ENCODE assay signal across 8 mouse cellular contexts in genomic region chr2:120154361-120154894, GRCm38 (mm10). TPM values are rescaled to one million over a fixed set of nuclear protein-coding genes. Genes with fewer than 3 reads are reported as not detected.
DNase-seq lines count a peak whose midpoint lies in the region; ATAC-seq and TF ChIP-seq lines count a peak whose summit lies in the region.

Ehd4 (minus strand) TSS chr2:120154606.

- no peaks in the 10 kb centered on the region for H3K27me3 ChIP-seq in embryonic facial prominence, embryonic 15.5 days
- no peaks in the 10 kb centered on the region for H3K27me3 ChIP-seq in limb, embryonic 14.5 days (ENCODE audit: control insufficient read depth, insufficient read depth, low read length)
- no peaks in the 10 kb centered on the region for H3K27me3 ChIP-seq in midbrain, postnatal 0 days (ENCODE audit: insufficient read depth, low read length)

- H3K4me1 ChIP-seq in bone marrow, adult 2 months (ENCODE audit: control insufficient read depth, insufficient read depth, low read length) = no peaks in the 10 kb centered on the region; the same call in 1 of the 2 replicates
- H3K4me1 ChIP-seq in embryonic facial prominence, embryonic 15.5 days = peaks cover 13% of the 10 kb centered on the region
- H3K4me1 ChIP-seq in limb, embryonic 14.5 days (ENCODE audit: control insufficient read depth, insufficient read depth, low read length) = no peaks in the 10 kb centered on the region; the same call in 1 of the 2 replicates
- 0 out of 2 replicates have a peak, but pooled peaks cover 6% of the 10 kb centered on the region for H3K4me1 ChIP-seq in midbrain, postnatal 0 days (ENCODE audit: insufficient read depth, low read length)

- TF ChIP-seq POLR2A in bone marrow, adult 2 months (IDR thresholded peaks at IDR 0.05; ENCODE audit: borderline replicate concordance, control insufficient read depth, low read depth, low read length) = peak; percentile 46
- no peak for TF ChIP-seq POLR2A in limb, embryonic 14.5 days (IDR thresholded peaks at IDR 0.05; ENCODE audit: borderline replicate concordance, extremely low read depth, insufficient read depth, insufficient read length)

- ATAC-seq in embryonic facial prominence, embryonic 15.5 days (ENCODE audit: insufficient number of reproducible peaks, low FRiP score, low TSS enrichment, low read depth) = peak; percentile 97
- ATAC-seq in limb, embryonic 14.5 days (ENCODE audit: low FRiP score, low read depth) = peak; percentile 98
- ATAC-seq in midbrain, postnatal 0 days (ENCODE audit: low FRiP score) = peak; percentile 99

- under 1% methylated on average over 52 of the region's 53 CpGs for WGBS in bone marrow, adult 2 months
- WGBS in embryonic facial prominence, embryonic 15.5 days = under 1% methylated on average over 53 of the region's 53 CpGs
- under 1% methylated on average over 51 of the region's 53 CpGs for WGBS in limb, embryonic 14.5 days
- WGBS in midbrain, postnatal 0 days = under 1% methylated on average over 51 of the region's 53 CpGs

- peak; percentile 99 for DNase-seq in 416B (ENCODE audit: low read depth)
- DNase-seq in heart, adult 8-10 months (ENCODE audit: low spot score) = peak; percentile 98
- peak; percentile 99 for DNase-seq in kidney, adult 9 months
- peak; percentile 99 for DNase-seq in limb, embryonic 14.5 days (ENCODE audit: low spot score)
- peak; percentile 99 for DNase-seq in midbrain, postnatal 0 days (ENCODE audit: low spot score)
- peak; percentile 98 to 99 for DNase-seq in spleen, postnatal 14 days (ENCODE audit: low spot score in 2 of 2)

- H3K9me3 ChIP-seq in embryonic facial prominence, embryonic 15.5 days (replicated peaks) = no peaks in the 10 kb centered on the region
- no peaks in the 10 kb centered on the region for H3K9me3 ChIP-seq in limb, embryonic 14.5 days (ENCODE audit: control insufficient read depth, low read length)
- no peaks in the 10 kb centered on the region for H3K9me3 ChIP-seq in midbrain, postnatal 0 days (ENCODE audit: low read length)

- peak within 1 kb of the TSS; percentile 60 for H3K9ac ChIP-seq in embryonic facial prominence, embryonic 15.5 days
- H3K9ac ChIP-seq in limb, embryonic 14.5 days (ENCODE audit: low read depth, low read length, severe bottlenecking) = peak within 1 kb of the TSS; percentile 64
- H3K9ac ChIP-seq in midbrain, postnatal 0 days (replicated peaks; ENCODE audit: low read length, poor library complexity, severe bottlenecking) = peak within 1 kb of the TSS; percentile 56

- TF ChIP-seq CTCF in bone marrow, adult 2 months (IDR thresholded peaks at IDR 0.05; ENCODE audit: control insufficient read depth, insufficient read depth, low read length) = no peak
- no peak; the same call in 1 of the 2 replicates for TF ChIP-seq CTCF in midbrain, postnatal 0 days (IDR thresholded peaks at IDR 0.05)

- H3K36me3 ChIP-seq in embryonic facial prominence, embryonic 15.5 days = no peaks in the 10 kb centered on the region
- H3K36me3 ChIP-seq in limb, embryonic 14.5 days (ENCODE audit: control insufficient read depth, insufficient read depth, low read length) = no peaks in the 10 kb centered on the region
- H3K36me3 ChIP-seq in midbrain, postnatal 0 days (ENCODE audit: insufficient read depth, low read length) = no peaks in the 10 kb centered on the region

- peak within 1 kb of the TSS; percentile 83 for H3K4me3 ChIP-seq in bone marrow, adult 2 months (replicated peaks; ENCODE audit: control insufficient read depth, low read depth, low read length)
- peak within 1 kb of the TSS; percentile 74 for H3K4me3 ChIP-seq in embryonic facial prominence, embryonic 15.5 days (replicated peaks)
- H3K4me3 ChIP-seq in limb, embryonic 14.5 days (replicated peaks; ENCODE audit: low read length) = peak within 1 kb of the TSS; percentile 68
- H3K4me3 ChIP-seq in midbrain, postnatal 0 days (ENCODE audit: low read depth, low read length) = peak within 1 kb of the TSS; percentile 67

- H3K4me2 ChIP-seq in embryonic facial prominence, embryonic 15.5 days (replicated peaks) = peak within 1 kb of the TSS; percentile 100
- H3K4me2 ChIP-seq in limb, embryonic 14.5 days (replicated peaks; ENCODE audit: low read depth, low read length, severe bottlenecking) = peak within 1 kb of the TSS; percentile 98
- peak within 1 kb of the TSS; percentile 98 for H3K4me2 ChIP-seq in midbrain, postnatal 0 days (ENCODE audit: low read depth, low read length, poor library complexity, severe bottlenecking)

- H3K27ac ChIP-seq in bone marrow, adult 2 months (ENCODE audit: control insufficient read depth, insufficient read depth, low read depth, low read length, poor library complexity) = peak within 1 kb of the TSS; percentile 89
- peak within 1 kb of the TSS; percentile 68; the same call in 1 of the 2 replicates for H3K27ac ChIP-seq in embryonic facial prominence, embryonic 15.5 days (replicated peaks)
- H3K27ac ChIP-seq in limb, embryonic 14.5 days (replicated peaks; ENCODE audit: low read depth, low read length) = no peak within 1 kb of the TSS; the same call in 1 of the 2 replicates
- no peak within 1 kb of the TSS for H3K27ac ChIP-seq in midbrain, postnatal 0 days (ENCODE audit: low read depth, low read length)

RNA-seq across cellular contexts. Expression of gene Ehd4, which starts in this region (rescaled TPM):
- polyA plus RNA-seq in bone marrow, adult 2 months (2011; ENCODE audit: insufficient read depth, insufficient read length, low replicate concordance, missing spikeins) = 15.4 and 23.7 TPM in 2 replicates
- polyA plus RNA-seq in embryonic facial prominence, embryonic 15.5 days (2015; fragmentation: Nextera tagmentation; extraction: Ambion mirVana) = 59.7 and 67.5 TPM in 2 replicates
- total RNA-seq in heart, adult 8-10 months (2022) = 100 to 1,000 TPM; 312 to 410 (median 362) TPM
- 18.3 and 19.7 TPM in 2 replicates for polyA plus RNA-seq in limb, embryonic 14.5 days (2012; rRNA removed)
- 37.1 and 51.0 TPM in 2 replicates for polyA plus RNA-seq in limb, embryonic 14.5 days (2014; fragmentation: Nextera tagmentation; extraction: Ambion mirVana)
- total RNA-seq in midbrain, postnatal 0 days (2014; rRNA removed) = 6.5 and 9.5 TPM in 2 replicates
- 16.2 and 19.7 TPM in 2 replicates for polyA plus RNA-seq in midbrain, postnatal 0 days (2015; fragmentation: Nextera tagmentation; extraction: Ambion mirVana)

Comparison
In these comparisons a context has a peak if more than half of its experiments do, and no peak if none do; other contexts are left out.
1. RNA of gene Ehd4 (total RNA-seq): 312 to 410 TPM in heart, adult 8-10 months; 6.5 to 9.5 TPM in midbrain, postnatal 0 days; every median in the first group is over 10 times any median in the second.
2. H3K27ac ChIP-seq: peak in bone marrow, adult 2 months (single experiment) and embryonic facial prominence, embryonic 15.5 days (single experiment); none in limb, embryonic 14.5 days (single experiment) and midbrain, postnatal 0 days (single experiment).
3. Peak in every context shown above with its lines, with median percentiles within 50 percentile points of each other: DNase-seq, H3K4me3 ChIP-seq, ATAC-seq, H3K4me2 ChIP-seq and H3K9ac ChIP-seq.